Mouse (Mus musculus) heart, embryonic 14.5 days (tissue): ENCODE data around the gene Gm49486. TPM values are rescaled to one million over a fixed set of nuclear protein-coding genes. Genes with fewer than 3 reads are reported as not detected.

Source experiments
- ATAC-seq: fragments of 200-750 bp; cut with Nextera tagmentation; 2 replicates; pipeline ENCODE4 v1.8.0; 2017; ENCODE audit warnings: low read depth, moderate TSS enrichment; ENCODE audit not compliant: insufficient number of reproducible peaks, insufficient read depth, low FRiP score
- H3K27ac ChIP-seq, 2 experiments: fragments of 200-500 bp in 1 of 2; fragments of 300-500 bp in 1 of 2; sonication (generic) in 1 of 2; replicated peaks in 1 of 2; 2 replicates each; pipeline ENCODE4 v1.5.1; 2012 to 2014; ENCODE audit warnings: low read depth in 2 of 2, low read length in 2 of 2, control low read depth in 1 of 2, mild to moderate bottlenecking in 1 of 2, mixed read lengths in 1 of 2; ENCODE audit not compliant: control insufficient read depth in 1 of 2, insufficient read depth in 1 of 2
- H3K27me3 ChIP-seq: fragments of 300-500 bp; sonication (generic); 2 replicates; pipeline ENCODE4 v1.6.1; 2014; ENCODE audit warnings: mild to moderate bottlenecking, low read length, control low read depth; ENCODE audit not compliant: control insufficient read depth, insufficient read depth
- H3K36me3 ChIP-seq: fragments of 300-500 bp; sonication (generic); 2 replicates; pipeline ENCODE4 v1.6.1; 2014; ENCODE audit warnings: mild to moderate bottlenecking, control low read depth, low read length, mixed read lengths; ENCODE audit not compliant: control insufficient read depth, insufficient read depth
- H3K4me1 ChIP-seq, 2 experiments: fragments of 200-500 bp in 1 of 2; fragments of 300-500 bp in 1 of 2; sonication (generic) in 1 of 2; 2 replicates each; pipeline ENCODE4 v1.6.1; 2012 to 2014; ENCODE audit warnings: low read length in 2 of 2, control low read depth in 1 of 2, mixed read lengths in 1 of 2; ENCODE audit not compliant: control insufficient read depth in 2 of 2, insufficient read depth in 2 of 2
- H3K4me2 ChIP-seq: fragments of 300-500 bp; sonication (generic); 2 replicates; pipeline ENCODE4 v1.6.1; 2014; ENCODE audit warnings: mild to moderate bottlenecking, low read length
- H3K4me3 ChIP-seq, 2 experiments: fragments of 200-500 bp in 1 of 2; fragments of 300-500 bp in 1 of 2; sonication (generic) in 1 of 2; 2 replicates each; pipeline ENCODE4 v1.5.1; 2012 to 2014; ENCODE audit warnings: low read length in 2 of 2, mild to moderate bottlenecking in 2 of 2, control low read depth in 1 of 2, low read depth in 1 of 2, moderate library complexity in 1 of 2; ENCODE audit not compliant: control insufficient read depth in 1 of 2, insufficient read depth in 1 of 2
- H3K9ac ChIP-seq: fragments of 300-500 bp; sonication (generic); 2 replicates; pipeline ENCODE4 v1.6.1; 2014; ENCODE audit warnings: mild to moderate bottlenecking, low read length
- H3K9me3 ChIP-seq: fragments of 300-500 bp; sonication (generic); 2 replicates; pipeline ENCODE4 v1.6.1; 2016; ENCODE audit warnings: low read length, control low read depth; ENCODE audit not compliant: control insufficient read depth
- WGBS: fragments of 180-500 bp; shearing (Covaris S2); extraction: QIAGEN DNeasy Blood & Tissue Kit; methylation state at CpG from one replicate; pipeline ENCODE4 v1.1.7; 2014; 5-methylcytosine and 5-hydroxymethylcytosine counted together
- polyA plus RNA-seq: library from polyadenylated mRNA; unstranded; fragments of >200 nt; fragmentation: Nextera tagmentation; extraction: Ambion mirVana; gene quantifications from 2 replicates; pipeline ENCODE4 v1.2.1, GENCODE M21; 2014

Gm49486 gene
- polyA plus RNA-seq, 1 experiment from 2014 or later = 0.63 TPM

GRCm38 (mm10) chr15:79235268-79235667 lies 6.1 kb downstream of the Gm49486 start:
- Histone ChIP-seq H3K4me1 (peaks cover 6 to 14% of the 10 kb centered on the region in 2 experiments), H3K27me3 (no peaks in the 10 kb centered on the region), H3K4me3 (no peak overlapping the region), H3K9ac (0 out of 2 replicates have a peak overlapping the region, but pooled peaks have one; percentile 30), H3K4me2 (no peak overlapping the region), H3K9me3 (no peaks in the 10 kb centered on the region), H3K36me3 (peaks cover 76% of the 10 kb centered on the region), H3K27ac (peak overlapping the region; percentile 26 to 55; a peak in 2 of 4 replicates)
- ATAC-seq = 0 out of 2 replicates have a peak, but pooled peaks have one; percentile 50
- 23% methylated on average over 9 of the region's 9 CpGs for WGBS

- Histone ChIP-seq H3K9me3 (no peaks in the 10 kb centered on the region), H3K4me2 (no peak overlapping the region), H3K36me3 (peaks cover 71% of the 10 kb centered on the region), H3K4me1 (peaks cover 11 to 18% of the 10 kb centered on the region in 2 experiments), H3K4me3 (no peak overlapping the region), H3K9ac (no peak overlapping the region), H3K27me3 (no peaks in the 10 kb centered on the region), H3K27ac (no peak overlapping the region)
- no peak for ATAC-seq
- WGBS = 84% methylated on average over 6 of the region's 6 CpGs
Measured at GRCm38 (mm10) chr15:79238036-79238435, 8.8 kb downstream of the Gm49486 start.

GRCm38 (mm10) chr15:79242574-79243233 lies 13.5 kb downstream of the Gm49486 start:
- WGBS = 56% methylated on average over 13 of the region's 13 CpGs

DNA sequence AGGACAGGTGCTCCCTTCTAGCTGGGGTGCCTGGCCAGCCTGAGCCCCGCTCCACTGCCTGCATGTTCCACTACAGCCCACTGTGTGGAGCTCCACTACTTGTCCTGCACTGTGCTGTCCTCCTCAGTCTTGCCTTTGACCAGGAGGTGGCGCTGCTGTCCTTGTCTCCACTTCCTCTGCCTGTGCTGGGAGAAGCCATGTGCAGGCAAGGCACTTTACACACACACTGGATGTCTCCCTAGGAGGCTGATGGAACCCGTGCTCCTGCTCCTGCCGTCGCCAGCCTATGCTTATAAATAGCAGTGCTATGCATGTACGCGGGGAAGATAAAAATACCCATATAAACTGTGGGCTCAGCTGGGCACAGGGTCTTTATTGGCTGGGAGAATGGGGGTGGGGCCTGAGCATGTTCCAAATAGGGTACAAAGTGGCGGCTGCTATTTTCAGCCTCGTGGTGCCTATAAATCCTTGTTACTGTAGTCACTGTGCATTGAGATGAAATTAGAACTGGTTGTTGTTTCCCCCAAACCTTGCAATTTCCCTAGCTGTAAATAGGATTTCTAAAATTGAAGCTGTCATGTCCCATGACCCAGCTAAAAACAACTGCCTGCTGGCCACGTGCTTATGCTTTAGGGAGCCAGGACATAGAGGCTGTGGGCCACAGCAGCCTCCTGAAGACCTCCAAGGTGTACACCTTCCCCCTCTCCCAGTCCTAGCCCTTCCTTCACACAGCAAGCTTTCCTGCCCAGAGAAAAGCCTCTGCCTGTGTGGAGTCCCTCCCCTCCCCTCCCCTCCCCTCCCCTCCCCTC lies 14.2 kb downstream of the Gm49486 start:
- Histone ChIP-seq H3K27ac (peak overlapping the region; percentile 98), H3K36me3 (peaks cover 70% of the 10 kb centered on the region), H3K27me3 (no peaks in the 10 kb centered on the region), H3K9ac (no peak overlapping the region; the same call in 1 of the 2 replicates), H3K4me2 (0 out of 2 replicates have a peak overlapping the region, but pooled peaks have one; percentile 32), H3K4me1 (peaks cover 18 to 23% of the 10 kb centered on the region in 2 experiments), H3K4me3 (no peak overlapping the region), H3K9me3 (no peaks in the 10 kb centered on the region)
- WGBS = 5% methylated on average over 10 of the region's 10 CpGs
- peak; percentile 90 for ATAC-seq

More at GRCm38 (mm10) chr15:79242574-79243233, 13.5 kb downstream of the Gm49486 start:
- Histone ChIP-seq H3K9me3 (no peaks in the 10 kb centered on the region), H3K27me3 (no peaks in the 10 kb centered on the region), H3K36me3 (peaks cover 70% of the 10 kb centered on the region), H3K4me2 (no peak overlapping the region), H3K27ac (peak overlapping the region; percentile 82 to 98), H3K4me3 (no peak overlapping the region), H3K9ac (peak overlapping the region; percentile 3; the same call in 1 of the 2 replicates), H3K4me1 (peaks cover 18 to 23% of the 10 kb centered on the region in 2 experiments)
- ATAC-seq = peak; percentile 2; the same call in 1 of the 2 replicates

GRCm38 (mm10) chr15:79244071-79244893 lies 15.1 kb downstream of the Gm49486 start:
- Histone ChIP-seq H3K27me3 (no peaks in the 10 kb centered on the region), H3K9me3 (no peaks in the 10 kb centered on the region), H3K36me3 (peaks cover 69% of the 10 kb centered on the region), H3K4me3 (no peak overlapping the region), H3K9ac (peak overlapping the region; percentile 39; the same call in 1 of the 2 replicates), H3K4me2 (no peak overlapping the region), H3K27ac (peak overlapping the region; percentile 94 to 97), H3K4me1 (peaks cover 18 to 23% of the 10 kb centered on the region in 2 experiments)
- ATAC-seq = no peak
- WGBS = 61% methylated on average over 7 of the region's 7 CpGs

GRCm38 (mm10) chr15:79245321-79245720 lies 16.1 kb downstream of the Gm49486 start:
- Histone ChIP-seq H3K4me2 (no peak overlapping the region), H3K27me3 (no peaks in the 10 kb centered on the region), H3K4me3 (no peak overlapping the region), H3K9me3 (no peaks in the 10 kb centered on the region), H3K4me1 (peaks cover 18 to 23% of the 10 kb centered on the region in 2 experiments), H3K36me3 (peaks cover 59% of the 10 kb centered on the region), H3K9ac (no peak overlapping the region), H3K27ac (no peak overlapping the region)
- ATAC-seq = no peak
- WGBS = 85% methylated on average over 3 of the region's 3 CpGs

GRCm38 (mm10) chr15:79250236-79250635 lies 21.0 kb downstream of the Gm49486 start:
- peaks cover 9 to 19% of the 10 kb centered on the region in 2 experiments for H3K4me1 ChIP-seq
- H3K27ac ChIP-seq = no peak overlapping the region
- no peak overlapping the region for H3K4me2 ChIP-seq
- peaks cover 18% of the 10 kb centered on the region for H3K27me3 ChIP-seq
- peaks cover 34% of the 10 kb centered on the region for H3K36me3 ChIP-seq
- no peaks in the 10 kb centered on the region for H3K9me3 ChIP-seq
- no peak overlapping the region for H3K4me3 ChIP-seq
- 81% methylated on average over 2 of the region's 2 CpGs for WGBS
- ATAC-seq = no peak
- H3K9ac ChIP-seq = no peak overlapping the region
